Mouse (Mus musculus): Measurements from ENCODE around the gene 1700024B05Rik. TPM values are rescaled to one million over a fixed set of nuclear protein-coding genes. Genes with fewer than 3 reads are reported as not detected.

Gene 1700024B05Rik
- not detected in 2 replicates for polyA plus RNA-seq (2015; fragmentation: Nextera tagmentation; extraction: Ambion mirVana)

DNA sequence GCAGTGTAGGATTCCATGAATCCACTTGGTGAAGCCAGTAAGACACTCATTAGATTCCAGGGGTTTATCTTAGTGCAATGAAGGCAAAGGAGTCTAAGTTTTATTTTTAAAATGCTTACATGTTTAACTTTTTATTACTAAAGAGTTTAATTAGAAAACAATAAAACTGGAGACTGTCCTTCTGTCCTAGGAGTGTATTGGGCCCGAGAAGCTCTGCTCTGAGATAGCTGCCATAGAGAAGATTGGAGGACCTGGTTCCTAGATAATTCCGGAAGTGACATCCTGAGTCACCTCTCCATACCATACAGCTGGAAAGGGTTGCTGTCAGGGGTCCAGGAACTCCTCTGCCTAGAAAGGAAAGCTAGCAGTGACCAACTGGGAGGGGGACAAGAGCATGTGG is at the start of gene 1700024B05Rik:
1700024B05Rik (plus strand) TSS at position 301 of the 400 bp plus-strand sequence.

DNA sequence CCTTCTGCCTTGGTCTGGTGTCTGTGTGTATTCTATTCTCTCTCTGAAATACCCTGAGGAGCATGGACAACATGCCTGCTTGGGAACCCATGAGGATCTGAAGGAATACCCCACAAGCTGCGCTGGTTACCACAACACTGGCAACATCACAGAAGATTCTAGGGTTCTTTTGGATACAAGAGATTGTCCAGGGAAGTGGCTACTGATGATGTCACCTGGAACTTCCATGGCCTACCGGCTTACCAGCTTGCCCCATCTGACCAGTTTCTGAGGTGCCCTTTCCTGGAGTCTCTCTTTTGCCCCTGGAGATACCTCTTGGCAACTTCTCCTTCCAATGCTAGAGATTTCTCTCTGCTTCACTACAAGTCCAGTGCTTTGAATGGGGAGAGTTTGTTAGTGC is 36.6 kb upstream of the 1700024B05Rik start, which contains the start of gene Gm7980:
Gm7980 (minus strand) TSS at position 101 of the 400 bp plus-strand sequence.

DNA sequence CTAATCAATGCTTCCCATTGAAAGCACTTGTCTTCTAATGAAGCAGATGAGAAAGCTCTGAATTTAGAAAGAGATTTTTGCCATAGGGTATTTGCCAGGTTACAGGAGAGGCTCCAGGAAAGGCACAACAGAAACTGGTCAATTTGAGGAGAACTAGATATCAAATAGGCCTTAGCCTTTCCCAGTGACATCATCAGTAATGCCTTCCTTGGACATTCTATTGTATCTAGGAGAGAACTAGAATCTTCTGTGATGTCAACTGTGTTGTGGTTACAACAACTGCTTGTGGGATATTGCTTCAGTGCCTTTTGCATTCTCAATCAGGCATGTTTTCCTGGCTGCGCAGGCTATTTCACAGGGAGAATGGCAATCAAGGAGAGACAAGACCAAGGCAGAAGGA is 19.1 kb upstream of the 1700024B05Rik start, which contains the start of gene 1700049E17Rik1:
1700049E17Rik1 (plus strand) TSS at position 301 of the 400 bp plus-strand sequence.

DNA sequence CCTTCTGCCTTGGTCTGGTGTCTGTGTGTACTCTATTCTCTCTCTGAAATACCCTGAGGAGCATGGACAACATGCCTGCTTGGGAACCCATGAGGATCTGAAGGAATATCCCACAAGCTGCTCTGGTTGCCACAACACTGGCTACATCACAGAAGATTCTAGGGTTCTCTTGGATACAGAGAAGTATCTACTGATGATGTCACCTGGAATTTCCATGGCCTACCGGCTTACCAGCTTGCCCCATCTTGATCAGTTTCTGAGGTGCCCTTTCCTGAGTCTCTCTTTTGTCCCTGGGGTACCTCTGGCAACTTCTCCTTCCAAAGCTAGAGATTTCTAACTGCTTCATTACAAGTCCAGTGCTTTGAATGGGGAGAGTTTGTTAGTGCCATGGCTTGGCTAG is 24.0 kb downstream of the 1700024B05Rik start, which contains the start of gene Gm6401:
Gm6401 (minus strand) TSS at position 101 of the 400 bp plus-strand sequence.

DNA sequence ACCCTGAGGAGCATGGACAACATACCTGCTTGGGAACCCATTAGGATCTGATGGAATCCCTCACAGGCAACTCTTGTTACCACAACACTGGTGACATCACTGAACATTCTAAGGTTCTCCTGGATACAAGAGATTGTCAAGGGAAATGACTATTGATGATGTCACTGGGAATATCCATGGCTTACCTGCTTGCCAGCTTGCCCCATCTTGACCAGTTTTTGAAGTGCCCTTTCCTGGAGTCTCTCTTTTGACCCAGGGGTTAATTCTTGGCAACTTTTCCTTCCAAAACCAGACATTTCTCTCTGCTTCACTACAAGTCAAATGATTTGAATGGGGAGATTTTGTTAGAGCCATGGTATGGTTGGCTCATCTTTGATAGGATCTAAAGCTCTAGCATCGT is 39.4 kb downstream of the 1700024B05Rik start, which contains the start of gene Gm3543:
Gm3543 (minus strand) TSS at position 101 of the 400 bp plus-strand sequence.

Other genes with a start within 250 kb of the 1700024B05Rik start
- gene Gm8068, start 242.1 kb upstream of the 1700024B05Rik start, polyA plus RNA-seq (2015; fragmentation: Nextera tagmentation; extraction: Ambion mirVana): not detected in 2 replicates
- gene Gm7929, start 193.4 kb upstream of the 1700024B05Rik start, polyA plus RNA-seq (2015; fragmentation: Nextera tagmentation; extraction: Ambion mirVana): not detected in 2 replicates
- gene Gm47189, start 171.6 kb upstream of the 1700024B05Rik start, polyA plus RNA-seq (2015; fragmentation: Nextera tagmentation; extraction: Ambion mirVana): not detected in 2 replicates
- not detected in 2 replicates for gene Gm7980, start 36.7 kb upstream of the 1700024B05Rik start, polyA plus RNA-seq (2015; fragmentation: Nextera tagmentation; extraction: Ambion mirVana)
- not detected in 2 replicates for gene 1700049E17Rik1, start 19.0 kb upstream of the 1700024B05Rik start, polyA plus RNA-seq (2015; fragmentation: Nextera tagmentation; extraction: Ambion mirVana)
- gene Gm6401, start 23.9 kb downstream of the 1700024B05Rik start, polyA plus RNA-seq (2015; fragmentation: Nextera tagmentation; extraction: Ambion mirVana): not detected in 2 replicates
- gene Gm3543, start 39.3 kb downstream of the 1700024B05Rik start, polyA plus RNA-seq (2015; fragmentation: Nextera tagmentation; extraction: Ambion mirVana): not detected in 2 replicates
- gene Gm7951, start 173.4 kb downstream of the 1700024B05Rik start, polyA plus RNA-seq (2015; fragmentation: Nextera tagmentation; extraction: Ambion mirVana): not detected in 2 replicates
- gene Gm17027, start 218.6 kb downstream of the 1700024B05Rik start, polyA plus RNA-seq (2015; fragmentation: Nextera tagmentation; extraction: Ambion mirVana): not detected in 2 replicates
- gene Gm3573, start 246.8 kb downstream of the 1700024B05Rik start, polyA plus RNA-seq (2015; fragmentation: Nextera tagmentation; extraction: Ambion mirVana): not detected in 2 replicates

Measured in spleen, postnatal 0 days (tissue).